Mouse (Mus musculus): ENCODE data around the gene Abraxas1.

The Abraxas1 gene

DNA sequence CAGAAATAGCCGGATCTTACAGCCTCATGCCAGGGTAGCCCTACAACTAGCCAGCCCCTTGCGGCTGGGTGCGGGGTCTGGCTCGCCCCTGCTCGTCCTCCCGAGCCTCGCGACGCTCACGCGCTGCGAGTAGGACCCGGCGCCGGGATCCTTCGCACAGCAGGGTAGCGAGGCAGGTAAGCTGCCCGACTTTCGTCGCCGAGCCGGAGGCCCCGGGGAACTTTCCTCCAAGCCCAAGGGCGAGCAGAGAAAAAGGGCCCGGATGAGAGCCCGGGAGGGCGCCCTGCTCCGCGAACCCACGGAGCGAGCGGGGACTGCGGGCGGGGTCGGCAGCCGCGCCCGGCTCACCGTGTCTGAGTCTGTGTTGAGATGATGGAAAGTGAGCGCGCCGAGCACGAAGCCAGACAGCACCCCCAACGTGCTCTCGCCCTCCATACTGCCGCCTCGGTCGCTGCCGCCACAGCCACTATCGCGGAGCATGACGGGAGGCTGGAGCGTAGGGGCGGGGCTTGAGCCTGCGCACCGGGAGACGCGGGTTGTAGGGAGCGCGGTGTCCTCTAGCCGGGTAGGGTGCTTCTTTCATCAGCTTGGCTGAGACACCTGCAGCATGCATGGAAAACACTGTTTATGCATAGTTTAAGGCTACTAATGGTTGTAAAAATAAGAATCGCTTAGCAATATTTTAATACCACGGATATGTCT, at the start of gene Abraxas1:
Gene Abraxas1, minus strand, starts transcription at position 483 of the 702 bp plus-strand sequence.
- in situ Hi-C loops (cut with MboI): no loop called here

DNA sequence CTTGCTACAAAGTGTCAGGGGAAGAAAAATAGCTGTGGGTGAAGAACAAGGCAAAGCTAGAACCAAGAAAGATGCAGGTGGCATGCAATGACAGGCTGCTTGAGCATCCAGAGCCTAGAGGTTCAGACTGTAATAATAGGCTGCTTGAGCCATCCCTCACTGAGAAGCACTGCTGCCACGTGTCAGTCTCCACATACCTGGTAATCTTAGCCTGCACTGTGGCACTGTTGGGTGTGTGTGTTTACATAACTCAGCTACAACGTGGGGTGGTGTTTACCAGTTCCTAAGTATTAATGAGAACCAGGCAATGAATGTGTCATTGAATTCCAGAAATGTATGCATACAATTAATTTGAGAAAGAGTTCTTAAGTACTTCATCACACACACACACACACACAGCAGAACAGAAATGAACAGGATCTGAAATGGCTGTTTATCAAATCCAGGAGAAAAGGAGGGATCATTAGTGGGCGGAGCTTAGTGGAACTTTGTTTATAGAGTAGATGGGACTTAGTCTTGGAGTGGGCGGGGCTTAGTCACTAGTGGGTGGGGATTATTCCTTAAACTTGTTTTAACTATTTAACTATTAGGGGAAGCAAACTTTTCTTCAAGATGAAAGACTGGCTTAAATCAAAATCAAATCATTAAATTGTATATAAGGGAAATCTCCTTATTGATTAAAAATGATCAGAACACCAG, 48.6 kb upstream of the Abraxas1 start:
- in situ Hi-C loops (cut with MboI): no loop called here

DNA sequence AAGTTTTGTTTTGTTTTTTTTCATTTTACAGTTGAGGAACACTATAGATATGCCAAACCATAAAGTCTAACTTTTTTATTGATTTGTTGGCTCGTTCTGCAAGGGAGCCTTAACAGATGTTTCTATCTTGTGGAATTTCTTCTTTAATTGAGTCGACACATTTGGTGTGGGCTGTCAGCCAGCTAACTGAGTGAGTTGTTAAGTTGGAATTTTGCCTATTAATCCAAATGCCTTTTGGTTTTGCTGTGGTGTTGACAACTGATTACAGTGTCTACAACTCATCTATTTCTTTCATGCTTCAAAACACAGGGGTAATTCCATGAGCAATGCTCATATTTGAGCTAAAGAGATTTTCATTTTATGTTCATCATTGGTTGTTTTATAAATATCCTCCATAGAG, 45.4 kb upstream of the Abraxas1 start:
- in situ Hi-C loops (cut with MboI): no loop called here

DNA sequence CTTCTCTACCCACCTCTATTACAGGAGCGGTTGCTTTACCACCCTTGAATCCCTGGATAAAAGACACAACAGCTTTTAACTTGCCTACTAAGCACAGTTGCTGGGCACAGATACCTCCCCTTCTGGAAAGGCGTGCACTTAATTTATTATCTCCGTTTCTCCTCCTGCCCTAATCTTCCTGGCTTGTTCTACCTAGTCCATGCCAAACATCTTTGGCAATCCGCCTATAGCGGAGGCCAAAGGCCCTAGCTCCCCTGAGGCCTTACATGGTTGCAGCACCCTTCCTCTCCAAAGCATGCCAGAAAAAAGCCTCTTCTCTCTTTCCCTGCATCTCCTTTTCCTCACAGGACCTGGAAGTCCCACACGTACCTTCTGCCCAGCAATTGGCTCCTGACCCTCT, 43.7 kb upstream of the Abraxas1 start:
- in situ Hi-C loops (cut with MboI): no loop called here

DNA sequence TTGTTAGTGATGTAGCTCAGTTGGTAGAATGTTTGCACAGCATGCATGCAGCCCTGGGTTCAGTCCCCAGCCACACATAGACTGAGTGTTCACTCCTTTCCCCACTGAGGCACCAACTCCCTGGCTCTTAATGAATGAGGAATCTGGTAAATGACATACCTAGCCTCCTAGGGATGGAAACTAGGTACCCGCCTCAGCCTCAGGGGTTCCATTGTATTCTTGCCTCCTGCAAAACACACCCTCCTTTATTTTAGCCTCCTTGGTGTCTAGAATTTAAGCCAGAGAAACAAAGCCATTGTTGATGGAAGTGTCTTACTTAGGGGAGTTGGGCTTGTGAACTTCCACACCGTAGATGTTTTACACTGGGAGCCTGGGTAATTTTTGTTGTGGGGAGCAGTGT, 42.3 kb upstream of the Abraxas1 start:
- in situ Hi-C loops (cut with MboI): no loop called here

DNA sequence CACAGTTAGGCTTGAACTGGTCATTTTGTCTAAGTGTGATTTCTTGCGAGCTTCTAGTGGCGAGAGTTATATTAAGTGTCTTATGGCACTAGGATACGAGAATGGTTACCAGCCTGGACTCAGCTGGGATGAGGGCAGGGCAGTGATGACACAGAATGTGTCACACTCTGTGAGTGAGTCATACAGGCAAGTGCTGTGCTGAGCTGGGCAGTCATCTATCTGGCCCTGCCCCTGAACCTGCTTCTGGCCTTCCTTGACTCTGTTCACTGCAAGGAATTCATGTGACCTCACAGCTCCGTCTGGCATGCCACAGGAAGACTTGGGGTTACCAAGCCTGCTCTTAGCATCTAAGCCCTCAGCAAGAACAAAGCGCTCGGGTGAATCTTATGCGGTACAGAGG, 41.0 kb upstream of the Abraxas1 start:
- in situ Hi-C loops (cut with MboI): no loop called here

DNA sequence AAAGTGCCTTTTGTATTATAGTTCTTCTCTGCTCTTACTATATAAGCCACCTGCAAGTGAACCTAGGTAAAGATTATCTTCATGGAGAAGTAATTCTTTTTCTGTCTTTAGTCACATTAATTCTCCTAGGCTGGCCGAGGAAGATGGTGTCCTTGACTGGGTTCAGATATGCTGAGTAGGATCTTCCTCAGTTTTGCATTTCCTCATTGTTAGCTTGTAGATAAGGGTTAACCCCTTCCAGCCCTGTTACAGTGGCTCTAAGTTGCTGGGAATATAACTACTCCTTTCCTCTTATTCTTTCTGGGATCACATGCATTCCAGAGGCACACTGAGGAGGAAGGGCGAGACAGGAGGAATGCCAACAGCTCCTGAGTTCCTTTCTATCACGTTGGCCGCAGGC, 40.4 kb upstream of the Abraxas1 start:
- in situ Hi-C loops (cut with MboI): no loop called here

DNA sequence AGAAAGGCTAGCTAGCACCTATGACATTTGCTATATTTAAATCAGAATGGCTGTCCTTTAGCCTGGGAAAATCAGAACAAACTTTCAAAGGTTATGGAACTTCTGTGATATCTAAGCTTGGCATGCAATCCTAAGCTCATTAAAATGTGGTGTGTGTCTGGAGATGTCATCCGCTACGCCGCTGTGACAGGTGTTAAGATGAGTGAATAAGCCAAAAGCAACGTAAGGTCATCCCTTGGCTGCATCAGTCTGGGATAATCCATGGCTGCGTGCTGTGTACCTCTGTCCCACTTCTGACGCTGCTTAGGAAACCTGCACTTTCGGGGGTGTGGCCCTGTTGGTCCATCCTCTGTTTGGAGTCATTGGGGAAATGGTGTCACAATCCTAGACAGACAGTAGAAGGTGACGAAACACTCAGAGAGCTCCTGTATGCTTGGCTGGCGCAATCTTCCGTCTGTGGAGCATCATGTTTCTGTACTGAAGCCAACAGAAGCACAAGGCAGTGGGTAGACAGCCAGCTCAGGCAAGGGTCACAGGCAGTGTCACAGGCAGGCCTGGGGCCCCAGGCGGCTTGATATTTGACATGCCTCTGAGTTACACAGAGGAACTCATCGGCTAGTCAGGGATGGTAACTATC, 39.8 kb upstream of the Abraxas1 start:
- in situ Hi-C loops (cut with MboI): no loop called here

DNA sequence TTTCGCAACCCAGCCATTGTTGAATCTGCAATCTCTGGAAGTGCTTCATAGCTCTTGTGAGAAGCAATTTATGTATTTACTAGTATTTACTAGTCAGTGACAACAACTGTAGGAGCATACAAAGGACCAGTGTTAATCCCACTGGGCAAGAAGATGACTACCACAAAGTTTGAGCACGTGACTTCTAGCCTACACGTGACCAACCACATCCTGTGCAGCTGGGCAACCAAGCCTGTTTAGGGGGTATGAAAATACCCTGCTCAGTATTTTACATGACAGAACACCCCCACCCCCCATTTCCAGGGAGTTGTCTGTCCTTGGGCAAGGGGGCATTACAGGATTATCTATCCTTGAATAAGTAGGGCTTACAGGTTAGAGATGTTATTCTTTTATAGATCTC, 35.8 kb upstream of the Abraxas1 start:
- in situ Hi-C loops (cut with MboI): no loop called here

DNA sequence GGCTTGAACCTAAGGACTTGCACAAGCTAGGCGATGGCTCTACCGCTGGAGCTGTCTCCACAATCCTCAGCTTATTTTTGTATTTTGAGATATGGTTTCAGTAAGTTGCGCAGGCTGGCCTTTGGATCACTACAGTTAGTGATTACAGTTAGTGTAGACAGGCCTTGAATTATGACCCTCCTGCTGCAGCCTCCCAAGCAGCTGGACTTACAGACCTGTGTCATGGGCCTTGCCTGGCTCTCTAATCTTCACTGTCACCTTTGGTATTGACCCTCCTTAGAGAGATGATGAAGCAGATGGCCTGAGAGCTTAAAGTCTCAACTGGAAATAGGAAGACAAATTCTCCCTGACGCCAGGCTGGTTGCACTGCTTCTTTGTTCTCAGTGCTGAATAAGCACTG, 33.2 kb upstream of the Abraxas1 start:
- in situ Hi-C loops (cut with MboI): no loop called here

DNA sequence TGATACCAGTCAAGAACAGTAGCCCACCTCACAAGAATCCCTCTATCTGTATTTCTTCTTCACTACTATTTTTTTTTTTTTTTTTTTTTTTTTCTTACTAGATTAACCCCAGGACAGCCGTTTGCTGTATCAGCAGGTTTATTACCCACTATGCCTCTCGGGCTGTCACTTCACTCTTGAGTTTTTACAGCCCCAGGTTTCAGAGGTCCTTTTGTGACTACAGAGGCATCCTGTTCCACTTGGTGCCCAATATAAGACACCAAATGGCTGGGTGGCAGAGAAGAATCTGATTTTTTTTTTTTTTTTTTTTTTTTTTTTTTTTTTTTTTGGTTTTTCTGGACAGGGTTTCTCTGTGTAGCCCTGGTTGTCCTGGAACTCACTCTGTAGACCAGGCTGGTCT, 26.4 kb upstream of the Abraxas1 start:
- in situ Hi-C loops (cut with MboI): no loop called here

DNA sequence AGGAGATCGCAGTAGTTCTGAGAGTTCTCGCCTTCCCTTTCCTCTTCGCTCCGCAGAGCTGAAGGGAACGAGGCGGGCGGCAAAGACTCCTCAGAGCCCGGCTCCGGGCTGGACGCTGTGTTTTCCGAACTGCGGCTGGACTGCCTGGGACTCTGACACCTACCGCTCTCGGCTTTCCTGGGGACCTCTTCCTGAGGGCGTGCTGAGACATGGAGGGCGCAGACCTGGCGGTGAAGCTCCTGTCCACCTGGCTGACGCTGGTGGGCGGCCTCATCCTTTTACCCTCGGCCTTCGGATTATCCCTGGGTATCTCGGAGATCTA, 25.8 kb upstream of the Abraxas1 start:
- in situ Hi-C loops (cut with MboI): no loop called here

DNA sequence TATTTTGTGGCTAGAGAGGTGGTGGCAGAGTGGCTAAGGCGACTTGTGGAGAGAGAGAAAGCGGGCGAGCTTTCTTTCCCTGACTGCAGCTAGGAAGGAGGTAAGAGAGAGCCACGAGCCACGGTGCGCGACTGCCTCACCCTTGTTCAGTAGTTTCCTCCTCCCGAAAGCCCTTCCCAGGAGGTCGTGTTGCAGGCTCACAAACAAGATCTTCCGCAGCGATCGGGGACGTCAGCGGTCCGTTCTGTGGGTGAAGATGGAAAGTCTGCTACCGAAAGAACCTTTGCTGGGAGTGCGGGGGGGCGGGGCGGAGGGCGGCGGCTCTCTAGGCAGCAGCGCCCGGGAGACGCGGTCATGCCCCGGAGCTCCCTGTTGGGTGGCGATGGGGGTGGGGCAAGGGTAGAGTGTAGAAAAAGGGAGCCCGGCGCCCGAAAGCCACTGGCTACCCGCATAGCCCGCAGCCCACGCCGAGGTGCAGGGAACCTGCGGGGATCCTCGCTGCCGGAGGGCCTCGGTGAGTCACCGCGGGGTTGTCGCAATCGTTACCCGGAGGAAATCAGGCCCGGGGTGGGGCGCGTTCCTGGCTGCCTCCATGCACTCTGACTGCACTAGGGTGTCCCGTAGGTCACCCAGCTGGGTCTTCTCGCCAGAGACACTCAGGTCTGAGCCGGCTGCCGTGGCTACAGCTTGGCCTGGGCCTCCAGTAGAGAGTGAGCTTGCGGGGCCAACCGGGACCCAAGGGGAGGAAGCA, 25.3 kb upstream of the Abraxas1 start:
- in situ Hi-C loops (cut with MboI): no loop called here

DNA sequence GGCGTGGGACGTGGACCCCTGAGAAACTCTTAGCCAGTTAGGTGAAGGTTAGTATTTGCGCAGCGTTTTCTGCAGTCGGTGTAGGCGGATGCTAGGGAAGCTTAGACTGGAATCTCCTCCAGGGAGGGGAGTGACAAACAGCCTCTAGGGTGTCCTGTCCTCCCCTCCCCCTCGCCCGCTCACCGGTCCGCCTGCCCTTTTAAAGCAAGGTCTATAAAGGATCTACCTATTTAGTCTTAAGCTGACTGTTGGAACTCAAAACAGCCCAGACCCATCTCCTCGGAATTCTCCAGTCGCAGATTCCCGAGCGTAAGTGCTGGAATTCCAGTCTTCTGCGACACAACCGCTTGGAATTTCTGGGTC, 24.7 kb upstream of the Abraxas1 start, which contains the start of gene Gpat3:
Gene Gpat3, plus strand, starts transcription at position 229 of the 363 bp plus-strand sequence.
- in situ Hi-C loops (cut with MboI): no loop called here

DNA sequence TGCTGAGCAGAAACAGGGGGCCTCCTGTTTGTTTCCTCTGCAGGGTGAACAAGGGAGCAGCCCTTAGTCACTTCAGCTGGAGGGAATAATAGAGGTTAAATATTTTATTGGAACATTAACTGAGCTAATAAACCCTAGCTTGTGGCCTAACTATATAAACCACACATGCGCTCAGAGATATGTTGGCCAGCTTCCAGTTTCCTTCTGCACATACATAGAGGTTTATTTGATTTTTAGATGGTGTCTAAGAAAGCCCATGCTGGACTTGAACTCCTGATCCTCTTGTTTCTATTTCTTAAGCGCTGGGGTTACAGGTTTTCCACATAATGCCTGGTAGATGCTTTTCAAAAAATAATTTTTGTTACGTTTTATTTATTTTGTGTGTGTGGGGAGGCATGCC, 23.7 kb upstream of the Abraxas1 start:
- in situ Hi-C loops (cut with MboI): no loop called here

DNA sequence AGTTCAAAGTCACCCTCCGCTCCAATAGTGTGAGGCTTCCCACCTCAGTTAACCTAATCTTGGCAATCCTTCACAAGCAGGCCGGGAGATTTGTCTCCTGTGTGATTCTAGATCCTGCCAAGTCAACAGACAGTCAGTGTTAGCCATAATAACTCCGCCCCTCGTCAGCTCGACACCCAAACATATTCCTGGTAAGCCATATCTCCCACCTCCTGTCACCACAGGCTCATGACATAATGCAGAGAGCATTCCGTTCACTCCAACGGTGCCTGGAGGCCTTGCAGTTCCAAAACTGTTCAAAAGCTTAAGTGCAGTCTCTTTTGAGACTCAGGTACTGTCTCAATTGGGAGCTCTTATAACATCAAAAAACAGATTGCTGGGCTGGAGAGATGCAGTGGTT, 17.1 kb upstream of the Abraxas1 start:
- in situ Hi-C loops (cut with MboI): no loop called here

DNA sequence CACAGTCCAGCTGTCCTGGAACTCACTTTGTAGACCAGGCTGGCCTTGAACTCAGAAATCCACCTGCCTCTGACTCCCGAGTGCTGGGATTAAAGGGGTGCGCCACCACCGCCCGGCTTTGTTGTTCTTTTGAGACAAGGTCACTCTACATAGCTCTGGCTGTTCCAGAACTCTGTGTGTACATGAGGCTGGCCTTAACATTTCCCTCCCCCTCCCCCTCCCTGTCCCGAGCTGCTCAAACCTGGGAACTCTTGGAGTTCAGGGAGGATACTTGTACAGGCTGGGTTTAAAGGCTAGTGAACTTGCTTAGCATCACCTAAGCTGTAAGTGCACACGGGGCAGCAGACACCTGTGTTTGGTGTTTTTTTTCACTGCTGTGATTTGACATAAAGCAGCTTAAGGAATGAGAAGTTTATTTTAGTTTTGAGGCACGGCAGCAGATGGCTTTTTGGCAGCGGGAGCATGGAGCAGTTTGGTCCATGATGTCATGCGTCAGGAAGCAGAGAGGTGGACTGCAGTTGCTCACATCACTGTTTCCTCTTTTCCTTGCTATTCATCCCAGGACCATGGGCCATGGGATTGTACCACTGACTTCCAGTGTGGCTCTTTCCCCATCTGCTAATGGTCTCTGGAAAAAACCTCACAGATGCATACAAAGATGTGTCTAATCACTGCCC, 15.2 kb upstream of the Abraxas1 start:
- in situ Hi-C loops (cut with MboI): no loop called here

DNA sequence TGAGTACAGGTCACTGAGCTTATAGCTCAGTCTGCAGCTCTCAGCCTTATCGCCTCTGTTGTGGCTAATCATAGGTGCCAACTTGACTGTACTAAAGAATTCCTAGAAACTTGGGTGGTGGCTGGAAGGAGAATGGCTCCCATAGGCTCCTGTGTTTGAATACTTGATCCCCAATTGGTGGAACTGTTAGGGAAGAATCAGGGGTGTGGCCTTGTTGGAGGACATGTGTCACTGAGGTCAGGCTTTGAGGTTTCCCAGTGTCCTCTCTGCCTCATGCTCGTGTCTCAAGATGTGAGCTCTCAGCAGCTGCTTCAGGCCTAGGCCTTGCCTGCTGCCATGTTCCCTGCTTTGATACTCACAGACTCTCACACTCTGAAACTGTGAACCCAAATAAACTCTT, 13.1 kb upstream of the Abraxas1 start:
- in situ Hi-C loops (cut with MboI): no loop called here

DNA sequence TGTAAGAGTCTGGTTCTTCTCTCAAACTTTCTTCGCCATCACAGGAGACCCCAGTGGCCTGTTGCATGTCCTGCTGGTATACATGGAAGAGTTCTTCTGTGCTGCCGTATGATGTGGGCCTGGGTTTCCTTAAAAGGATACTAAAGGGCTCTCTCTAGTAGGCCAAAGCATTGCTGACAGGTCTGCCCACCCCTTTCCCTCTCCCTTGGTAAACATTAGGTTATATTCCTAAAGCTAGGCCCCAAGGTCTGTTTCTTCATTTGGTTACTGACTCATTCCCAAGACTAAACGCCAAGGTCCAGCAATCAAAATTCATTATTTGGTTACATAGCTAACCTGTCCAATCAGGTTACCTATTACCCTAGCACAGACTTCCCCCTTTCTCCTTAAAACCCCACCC, 11.9 kb upstream of the Abraxas1 start:
- in situ Hi-C loops (cut with MboI): no loop called here

DNA sequence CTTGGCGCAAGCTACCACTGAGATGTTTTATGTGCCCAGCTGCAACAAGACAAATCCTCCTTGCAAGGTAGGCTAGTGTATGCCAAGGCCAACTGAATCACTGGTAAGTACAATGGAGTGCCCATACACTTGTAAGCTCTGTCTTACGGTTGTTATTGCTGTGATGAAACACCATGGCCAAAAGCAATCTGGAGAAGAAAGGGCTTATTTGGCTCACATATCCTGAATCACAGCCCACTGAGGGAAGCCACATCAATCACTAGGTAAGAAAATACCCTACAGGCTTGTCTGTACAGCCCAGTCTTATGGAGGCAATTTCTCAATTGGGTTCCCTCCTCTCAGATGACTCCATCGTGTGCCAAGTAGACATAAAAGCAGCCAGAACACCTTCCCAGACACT, 7.9 kb upstream of the Abraxas1 start:
- in situ Hi-C loops (cut with MboI): no loop called here

DNA sequence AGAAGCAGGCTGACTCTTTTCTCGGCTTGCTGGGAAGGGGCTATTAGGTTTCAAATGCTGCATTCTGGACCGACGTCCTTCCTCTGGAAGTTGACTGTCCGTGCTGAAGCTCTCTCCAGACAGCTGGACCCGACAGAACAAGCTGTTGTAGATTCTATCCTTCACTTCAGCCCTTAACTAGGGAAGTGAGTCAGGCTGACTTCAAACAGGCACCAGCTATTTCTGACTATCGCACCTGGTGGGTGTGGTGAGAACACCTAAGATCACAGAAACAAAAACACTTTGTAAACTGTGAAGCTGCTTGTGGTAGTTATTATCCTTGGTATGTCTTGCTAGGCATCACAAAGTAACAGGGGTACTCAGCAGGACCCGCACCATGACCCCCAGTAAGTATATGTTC, 5.8 kb upstream of the Abraxas1 start:
- in situ Hi-C loops (cut with MboI): no loop called here

DNA sequence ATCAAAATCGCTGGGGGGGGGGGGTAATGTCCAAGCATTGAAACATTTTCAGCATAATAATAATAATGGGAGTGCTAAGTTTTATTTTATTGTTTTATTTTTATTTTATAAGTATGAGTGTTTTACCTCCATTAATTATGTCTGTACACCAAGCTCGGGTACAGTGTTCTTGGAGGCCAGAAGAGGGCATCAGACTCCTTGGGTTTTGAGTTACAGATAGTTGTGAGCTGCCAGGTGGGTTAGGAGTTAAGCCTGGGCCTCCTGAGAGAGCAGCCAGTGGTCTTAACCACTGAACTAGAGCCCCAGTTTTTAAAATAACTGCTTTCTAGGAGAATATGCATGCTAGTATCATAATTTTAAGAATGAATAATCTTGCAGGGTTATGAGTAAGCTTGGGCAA, 5.2 kb upstream of the Abraxas1 start:
- in situ Hi-C loops (cut with MboI): no loop called here
